Mouse (Mus musculus) layer of hippocampus, adult 18-20 months (tissue): ENCODE measurements around the gene Glul. TPM values are rescaled to one million over a fixed set of nuclear protein-coding genes. Genes with fewer than 3 reads are reported as not detected.

Experiments
- DNase-seq, 2 experiments: peaks; one replicate each; pipeline ENCODE4 v3.0.0; 2022; ENCODE audit warnings: low spot score in 2 of 2
- total RNA-seq, 2 experiments: library from RNA; stranded (reverse); gene quantifications; 2 replicates each; pipeline ENCODE4 v1.2.3; 2021

Glul gene
- total RNA-seq, 2 experiments from 2014 or later: 2,043 to 2,070 TPM

DNA sequence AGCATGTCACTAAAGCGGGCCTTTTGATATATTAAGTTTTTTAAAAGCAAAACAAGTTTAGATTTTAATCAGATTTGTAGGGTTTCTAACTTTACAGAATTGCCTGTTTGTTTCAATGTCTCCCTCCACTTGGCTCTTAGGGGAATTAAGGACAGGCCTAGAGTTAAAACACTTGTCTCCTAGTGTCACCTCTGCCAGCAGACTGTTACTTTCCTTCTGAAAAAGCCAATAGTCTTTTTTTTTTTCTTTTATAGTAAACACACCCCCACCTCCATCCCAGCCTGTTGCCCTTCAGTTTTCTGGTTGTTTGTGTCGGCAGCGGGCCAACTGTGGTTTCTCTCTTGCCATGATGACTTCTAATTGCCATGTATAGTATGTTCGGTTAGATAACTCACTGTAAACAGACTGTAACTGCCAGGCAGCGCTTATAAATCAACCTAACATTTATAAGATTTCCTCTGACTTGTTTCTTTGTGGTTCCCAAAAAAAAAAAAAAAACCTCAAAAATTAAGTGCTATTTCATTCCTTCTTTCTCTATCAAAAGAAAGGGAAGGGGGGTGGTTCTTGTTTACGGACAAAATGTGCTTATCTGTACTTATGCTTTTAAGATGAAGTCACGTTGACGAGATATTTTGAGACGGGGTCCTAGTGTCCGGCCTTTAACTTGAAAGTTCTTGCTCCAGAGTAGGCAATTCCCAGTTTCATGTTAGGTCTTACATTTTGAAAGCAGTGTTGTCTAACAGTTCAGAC lies 9.6 kb downstream of the Glul start:
- no peak for DNase-seq

DNA sequence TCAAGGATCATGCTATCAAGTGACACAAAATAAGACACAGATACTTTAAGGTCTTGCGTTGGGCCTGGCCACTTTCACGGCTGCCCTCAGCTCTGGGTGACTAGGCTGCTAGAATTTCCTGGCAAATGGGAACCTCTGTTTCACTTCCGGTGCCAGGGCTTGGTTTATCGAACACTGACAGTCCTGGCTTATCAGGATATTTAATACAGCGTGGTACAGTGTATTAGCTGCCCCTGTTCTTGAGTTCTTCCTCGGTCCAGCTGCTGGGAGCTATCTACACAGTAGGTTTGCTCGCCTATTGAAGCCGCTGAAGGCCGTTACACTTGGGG lies 10.2 kb downstream of the Glul start:
- DNase-seq: no peak

GRCm38 (mm10) chr1:153910423-153910822 lies 10.7 kb downstream of the Glul start:
- no peak for DNase-seq

- DNase-seq: no peak
Measured at GRCm38 (mm10) chr1:153911276-153911795, 11.6 kb downstream of the Glul start.

DNA sequence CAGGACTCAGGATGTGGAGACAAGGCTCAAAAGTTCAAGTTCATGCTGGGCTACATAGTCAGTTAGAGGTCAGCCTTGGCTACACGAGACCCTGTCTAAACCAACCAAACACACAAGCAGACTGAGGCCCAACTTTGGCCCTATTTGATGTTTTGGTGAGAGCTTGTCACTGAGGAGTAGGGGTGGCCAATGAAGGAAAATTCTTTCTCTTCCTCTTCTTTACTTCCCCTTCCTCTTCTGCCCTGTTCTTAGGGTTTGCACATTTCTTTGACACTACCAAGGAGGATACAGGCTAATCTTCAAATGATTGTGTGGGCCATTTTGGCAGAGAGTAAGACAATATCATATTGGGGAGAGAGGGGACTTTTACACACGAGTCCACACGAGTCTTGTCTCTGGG lies 14.1 kb downstream of the Glul start:
- no peak for DNase-seq

DNA sequence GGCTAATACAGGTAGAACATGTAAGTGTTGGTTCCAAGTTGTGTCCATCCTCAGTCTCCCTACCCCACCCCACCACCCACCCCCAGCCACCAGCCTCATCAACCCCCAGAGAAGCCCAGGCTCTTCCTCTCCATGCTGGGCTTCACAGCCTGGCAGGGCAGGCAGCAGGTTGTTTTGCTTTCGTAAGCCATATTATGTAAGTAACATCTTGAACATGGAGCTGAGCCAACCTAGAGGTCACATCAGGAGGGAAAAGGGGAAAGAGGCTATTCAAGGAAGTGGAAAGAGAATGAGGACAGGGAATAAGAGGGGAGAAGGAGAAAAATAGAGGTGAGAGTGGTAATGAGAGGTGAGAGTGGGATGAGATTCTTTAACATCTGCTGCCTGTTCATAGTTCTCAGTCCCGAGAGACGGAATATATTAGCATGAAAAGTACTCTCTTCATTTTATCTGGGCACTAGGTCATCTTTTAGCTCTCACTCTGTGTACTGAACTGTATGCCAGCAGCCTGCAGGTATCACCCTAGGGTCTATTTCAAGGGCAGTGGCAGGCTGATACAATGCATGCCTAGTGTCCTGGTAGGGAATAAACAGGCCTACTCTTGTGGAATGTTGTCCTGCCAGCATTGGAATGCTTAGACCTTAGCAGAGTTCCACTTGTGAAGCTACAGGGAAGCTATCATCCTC lies 18.9 kb downstream of the Glul start:
- DNase-seq: no peak

DNA sequence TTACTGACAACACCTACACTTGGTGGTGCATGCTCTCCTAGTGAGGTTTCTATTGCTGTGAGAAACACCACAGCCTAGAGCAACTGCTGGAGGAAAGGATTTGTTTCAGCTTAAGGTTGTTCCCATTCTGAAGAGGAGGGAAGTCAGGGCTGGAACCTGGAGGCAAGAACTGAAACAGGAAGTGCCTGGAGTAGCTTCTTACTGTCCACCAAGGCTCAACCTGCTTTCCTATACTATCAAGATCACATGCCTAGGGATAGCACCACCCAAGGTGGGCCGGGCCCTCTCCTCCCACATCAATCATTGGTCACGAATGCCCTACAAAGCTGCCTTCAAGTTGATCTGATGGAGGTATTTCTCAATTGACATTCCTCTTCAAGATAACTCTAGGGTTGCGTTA lies 21.9 kb downstream of the Glul start:
- DNase-seq: no peak

GRCm38 (mm10) chr1:153922571-153923021 lies 22.9 kb downstream of the Glul start:
- DNase-seq: no peak

- DNase-seq: no peak
Measured at GRCm38 (mm10) chr1:153924395-153925385, 24.9 kb downstream of the Glul start.

DNA sequence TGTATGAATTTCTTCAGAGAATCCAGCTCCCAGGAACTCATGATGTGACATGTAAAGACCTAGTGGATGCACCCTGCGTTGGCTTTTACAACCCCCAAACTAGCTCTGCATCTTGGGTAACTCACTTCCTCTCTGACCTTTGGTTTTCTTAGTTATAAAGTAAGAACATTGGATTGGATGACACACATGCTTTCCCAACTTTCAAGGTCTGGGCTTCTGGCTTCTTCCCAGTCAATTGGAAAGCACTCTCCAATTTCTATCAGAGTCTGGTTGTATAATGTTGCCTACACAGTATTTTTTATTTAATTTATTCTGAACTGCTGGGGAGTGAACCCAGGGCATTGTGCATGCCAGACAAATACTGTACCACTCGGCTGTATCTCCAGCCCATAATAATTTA lies 30.7 kb downstream of the Glul start:
- no peak for DNase-seq

DNA sequence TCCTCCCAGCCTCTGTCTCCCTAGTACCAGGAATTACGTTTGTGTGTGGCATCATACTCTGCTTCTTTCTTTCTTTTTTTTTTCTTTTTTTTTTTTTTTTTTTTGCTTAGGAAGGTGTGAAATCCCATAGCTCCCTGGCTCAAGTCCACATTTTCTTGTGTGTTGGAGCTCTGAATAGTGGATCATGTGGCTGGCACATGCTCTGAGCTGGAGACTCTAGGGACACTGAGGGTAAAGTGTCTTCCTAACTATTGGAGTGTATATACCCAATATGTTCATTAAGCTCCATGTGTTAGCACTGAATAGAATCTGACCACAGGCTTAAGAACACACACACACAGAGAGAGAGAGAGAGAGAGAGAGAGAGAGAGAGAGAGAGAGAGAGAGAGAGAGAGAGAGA lies 34.0 kb downstream of the Glul start:
- DNase-seq: no peak

DNA sequence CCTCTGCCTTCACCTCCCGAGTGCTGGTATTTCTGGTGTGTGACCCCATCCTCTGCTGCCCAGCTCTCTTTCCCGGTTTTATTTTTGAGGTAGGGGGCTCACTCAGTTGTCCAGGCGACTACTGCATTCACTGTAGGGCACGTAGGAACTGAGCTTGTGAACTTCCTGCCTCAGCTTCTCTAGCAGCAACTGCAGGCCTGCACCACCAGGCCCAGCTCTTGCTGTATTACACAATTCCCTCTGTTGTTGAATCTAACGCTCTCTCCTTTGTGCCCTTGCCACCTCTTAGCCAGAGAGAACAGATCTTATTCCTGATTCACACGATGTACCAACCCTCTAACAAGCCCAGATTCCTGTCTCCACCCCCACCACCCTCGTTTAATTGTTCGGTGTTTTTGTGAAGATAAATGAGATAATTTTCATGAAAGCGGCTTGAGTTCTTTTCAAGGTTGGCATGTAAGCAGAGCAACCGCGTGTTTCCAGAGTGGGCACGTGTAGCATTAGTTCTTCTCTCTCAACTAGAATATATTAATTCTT lies 36.2 kb downstream of the Glul start:
- peak in 1 of 2 experiments; percentile 37 for DNase-seq

DNA sequence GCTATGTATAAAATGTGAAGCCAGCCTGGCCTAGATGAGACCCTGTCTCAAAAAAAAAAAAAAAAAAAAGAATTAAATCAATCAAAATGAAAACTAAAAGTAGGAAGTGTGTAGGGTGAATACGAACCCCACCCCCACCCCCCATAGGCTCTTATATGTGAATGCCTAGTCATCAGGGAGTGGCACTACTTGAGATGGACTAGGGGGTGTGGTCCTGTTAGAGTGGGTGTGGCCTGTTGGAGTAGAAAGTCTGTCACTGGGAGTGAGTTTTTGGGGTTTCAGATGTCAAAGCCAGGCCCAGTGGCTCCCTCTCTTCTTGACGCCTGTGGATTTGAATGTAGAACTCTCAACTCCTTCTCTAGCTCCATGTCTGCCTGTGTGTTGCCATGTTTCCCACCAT lies 37.3 kb downstream of the Glul start:
- no peak for DNase-seq

GRCm38 (mm10) chr1:153940986-153941385 lies 41.2 kb downstream of the Glul start:
- DNase-seq: peak in 1 of 2 experiments; percentile 42

DNA sequence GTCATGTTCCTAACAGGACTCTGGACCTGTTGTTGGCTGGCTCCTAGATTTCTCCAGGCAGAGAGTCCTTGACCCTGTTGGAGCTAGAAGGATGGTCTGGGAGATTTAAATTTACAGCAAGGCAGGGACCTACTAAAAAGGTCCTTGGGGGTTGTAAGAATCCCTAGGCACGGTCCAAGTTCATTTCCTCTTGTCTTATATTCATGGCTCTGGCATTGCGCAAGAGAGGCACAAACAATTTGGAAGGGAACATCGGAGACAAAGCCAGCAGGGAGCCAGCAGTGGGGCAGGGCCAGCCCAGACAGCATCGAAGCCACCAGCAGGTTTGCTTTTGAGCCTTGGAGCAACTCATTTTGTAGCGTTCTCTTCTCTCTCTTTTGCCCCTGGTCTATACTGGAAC lies 45.4 kb downstream of the Glul start:
- DNase-seq: no peak

DNA sequence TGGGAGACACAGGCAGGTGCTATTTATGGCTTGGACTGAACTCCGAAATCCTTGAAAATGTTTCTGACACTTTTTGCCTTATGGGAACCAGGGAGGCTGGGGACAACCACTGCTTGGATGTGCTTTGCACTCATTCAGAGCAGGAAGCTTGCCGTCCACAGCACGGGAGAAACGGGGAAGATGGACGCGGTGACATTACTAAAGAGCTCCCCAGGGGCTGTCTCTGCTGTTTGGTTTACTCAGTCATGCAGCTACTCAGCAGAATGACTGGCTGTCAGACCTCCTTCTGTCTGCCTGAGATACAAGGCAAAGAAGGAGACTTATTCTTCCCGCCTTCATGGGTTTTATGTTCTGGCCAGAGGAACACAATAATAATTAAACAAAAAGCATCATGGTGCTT lies 47.2 kb downstream of the Glul start:
- DNase-seq: no peak

DNA sequence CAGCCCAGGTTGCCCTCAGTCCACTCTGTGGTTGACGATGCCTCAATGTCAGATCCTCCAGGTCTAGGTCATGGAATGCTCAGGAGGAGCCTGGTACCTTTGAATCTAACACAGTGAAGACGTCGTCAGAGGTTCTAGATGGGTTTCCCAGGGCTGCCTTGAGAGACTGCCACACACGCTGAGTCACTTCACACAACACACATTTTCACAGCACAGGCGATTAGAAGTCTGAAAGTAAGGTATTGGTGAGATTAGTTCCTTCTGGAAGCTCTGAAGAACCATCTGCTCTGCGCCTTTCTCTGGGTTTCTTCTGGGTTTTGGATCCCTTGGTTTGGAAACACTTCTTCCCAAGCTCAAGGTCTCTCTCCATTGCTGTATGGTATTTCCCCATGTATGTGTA lies 48.1 kb downstream of the Glul start:
- DNase-seq: peak in 1 of 2 experiments; percentile 21

- no peak for DNase-seq
Measured at GRCm38 (mm10) chr1:153953232-153953631, 53.5 kb downstream of the Glul start.

- DNase-seq: no peak
Measured at GRCm38 (mm10) chr1:153953797-153954196, 54.1 kb downstream of the Glul start.

DNA sequence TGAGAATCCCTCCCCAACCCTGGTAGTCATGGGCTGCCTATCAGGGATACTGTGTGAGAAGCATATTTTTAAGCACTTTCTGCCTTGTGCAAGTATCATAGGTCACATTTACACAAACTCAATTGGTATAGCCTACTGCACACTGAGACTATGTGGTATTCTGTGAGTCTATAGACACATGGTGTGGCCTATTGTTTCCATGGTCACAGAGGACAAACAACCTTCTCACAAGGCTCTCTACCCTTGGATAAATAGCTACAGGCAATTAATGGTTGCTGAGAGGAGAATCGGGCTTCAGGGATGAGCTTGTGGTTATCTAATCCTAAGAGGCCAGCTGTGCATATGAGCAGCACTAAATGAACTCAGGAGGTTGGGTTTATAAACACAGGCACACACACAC lies 58.1 kb downstream of the Glul start:
- no peak for DNase-seq
